Mouse (Mus musculus) activated CD4-positive, CD25-positive, alpha-beta regulatory T cell (primary cell): Measurements from ENCODE around the gene Sez6l. TPM values are rescaled to one million over a fixed set of nuclear protein-coding genes. Genes with fewer than 3 reads are reported as not detected.

Experiments
- polyA plus RNA-seq, 2 experiments: library from polyadenylated mRNA; unstranded; fragments of 100-300 nt; shearing (Covaris generic); gene quantifications; one replicate each; pipeline ENCODE4 v1.2.1; 2017

Gene Sez6l
- polyA plus RNA-seq: not detected

DNA sequence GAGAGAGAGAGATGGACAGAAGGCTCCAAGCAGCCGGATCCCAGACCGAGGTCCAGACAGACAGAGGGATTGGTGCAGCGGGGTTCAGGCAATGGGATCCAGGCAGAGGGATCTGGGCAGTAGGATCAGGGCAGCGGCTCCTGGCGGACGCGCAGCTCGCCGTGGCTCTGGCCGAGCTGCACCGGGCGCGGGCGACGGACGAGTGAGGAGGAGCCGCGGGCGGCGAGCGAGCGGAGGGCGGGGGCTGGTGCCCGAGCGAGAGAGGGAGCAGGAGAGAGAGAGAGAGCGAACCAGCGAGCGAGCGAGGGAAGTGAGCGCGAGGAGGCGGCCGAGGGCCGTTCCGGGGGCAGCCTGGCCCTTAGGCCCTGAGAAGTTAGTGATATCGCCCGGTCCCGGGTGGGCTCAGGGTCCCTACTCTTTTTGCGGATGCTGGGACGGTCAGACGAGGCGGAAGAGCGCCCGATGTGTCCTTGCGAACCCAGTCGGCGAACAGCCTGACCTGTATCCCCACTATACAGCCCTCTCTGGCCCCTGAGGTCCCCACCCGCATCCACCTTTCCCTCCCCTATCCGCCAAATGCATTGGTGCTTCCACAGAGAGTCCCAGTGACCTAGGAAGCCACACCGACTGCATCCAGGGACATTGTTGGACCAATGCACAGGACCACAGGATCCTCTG is at the start of gene Sez6l:
Sez6l (minus strand) TSS at position 193 of the 678 bp plus-strand sequence.

GRCm38 (mm10) chr5:112448747-112449440 is 128.1 kb downstream of the Sez6l start, which contains the start of gene Gm6588:
TSS of gene Gm6588 (plus strand) at chr5:112449426.

GRCm38 (mm10) chr5:112394779-112395443 is 182.1 kb downstream of the Sez6l start, which contains the start of gene Asphd2:
TSS of gene Asphd2 (minus strand) at chr5:112394866.

Other genes starting within 250 kb of the Sez6l start
- gene Srrd, start 234.1 kb downstream of the Sez6l start, polyA plus RNA-seq: 10 to 100 TPM; 36.7 to 38.1 TPM
- gene Hps4, start 234.1 kb downstream of the Sez6l start, polyA plus RNA-seq: 10 to 100 TPM; 14.3 to 20.8 TPM
- gene Gm6583, start 221.2 kb downstream of the Sez6l start, polyA plus RNA-seq: under 1 TPM in 1 of 2 experiments, not detected in 1; 0.17 TPM
- gene Asphd2, start 182.3 kb downstream of the Sez6l start, polyA plus RNA-seq: 1 to 10 TPM in 1 of 2 experiments, under 1 TPM in 1; 0.33 to 1.6 TPM
- under 1 TPM in 1 of 2 experiments, not detected in 1; 0.29 TPM for gene Gm6588, start 127.8 kb downstream of the Sez6l start, polyA plus RNA-seq